Mouse (Mus musculus) midbrain, embryonic 14.5 days (tissue): ENCODE results near the gene Vmn2r86. TPM values are rescaled to one million over a fixed set of nuclear protein-coding genes. Genes with fewer than 3 reads are reported as not detected.
"Not testable (repeated sequence)": the region's sequence is repeated elsewhere in the genome, so short reads cannot be mapped to it uniquely, and the experiment has no call there.

Experiments used
- ATAC-seq: fragments of 200-750 bp; cut with Nextera tagmentation; 2 replicates; pipeline ENCODE4 v1.8.0; 2017; ENCODE audit warnings: moderate number of reproducible peaks, moderate library complexity; ENCODE audit not compliant: low FRiP score, low TSS enrichment
- DNase-seq: peaks from one replicate; pipeline ENCODE4 v3.0.0-alpha.2; 2015
- H3K27ac ChIP-seq: fragments of 300-500 bp; sonication (generic); replicated peaks from 2 replicates; pipeline ENCODE4 v1.5.1; 2014; ENCODE audit warnings: mild to moderate bottlenecking, low read depth, low read length, moderate library complexity
- H3K27me3 ChIP-seq: fragments of 300-500 bp; sonication (generic); 2 replicates; pipeline ENCODE4 v1.6.1; 2014; ENCODE audit warnings: low read length, control low read depth, mixed read lengths; ENCODE audit not compliant: control insufficient read depth, insufficient read depth
- H3K36me3 ChIP-seq: fragments of 300-500 bp; sonication (generic); 2 replicates; pipeline ENCODE4 v1.6.1; 2014; ENCODE audit warnings: low read length, control low read depth; ENCODE audit not compliant: control insufficient read depth, insufficient read depth
- H3K4me1 ChIP-seq: fragments of 300-500 bp; sonication (generic); 2 replicates; pipeline ENCODE4 v1.6.1; 2014; ENCODE audit warnings: mild to moderate bottlenecking, antibody characterized with exemption, low read length, control low read depth; ENCODE audit not compliant: control insufficient read depth, insufficient read depth
- H3K4me2 ChIP-seq: fragments of 300-500 bp; sonication (generic); 2 replicates; pipeline ENCODE4 v1.6.1; 2014; ENCODE audit warnings: mild to moderate bottlenecking, low read length, moderate library complexity
- H3K4me3 ChIP-seq: fragments of 300-500 bp; sonication (generic); replicated peaks from 2 replicates; pipeline ENCODE4 v1.5.1; 2014; ENCODE audit warnings: low read depth, low read length
- H3K9ac ChIP-seq: fragments of 300-500 bp; sonication (generic); replicated peaks from 2 replicates; pipeline ENCODE4 v1.6.1; 2014; ENCODE audit warnings: mild to moderate bottlenecking, low read length, moderate library complexity
- H3K9me3 ChIP-seq: fragments of 300-500 bp; sonication (generic); 2 replicates; pipeline ENCODE4 v1.6.1; 2016; ENCODE audit warnings: low read length, control low read depth, mixed read lengths; ENCODE audit not compliant: control insufficient read depth
- WGBS: fragments of 180-500 bp; shearing (Covaris S2); extraction: QIAGEN DNeasy Blood & Tissue Kit; methylation state at CpG from one replicate; pipeline ENCODE4 v1.1.7; 2014; 5-methylcytosine and 5-hydroxymethylcytosine counted together
- polyA plus RNA-seq: library from polyadenylated mRNA; unstranded; fragments of >200 nt; fragmentation: Nextera tagmentation; extraction: Ambion mirVana; gene quantifications from 2 replicates; pipeline ENCODE4 v1.2.1, GENCODE M21; 2014

Vmn2r86 gene
- polyA plus RNA-seq, 1 experiment from 2014 or later: 0.05 TPM

DNA sequence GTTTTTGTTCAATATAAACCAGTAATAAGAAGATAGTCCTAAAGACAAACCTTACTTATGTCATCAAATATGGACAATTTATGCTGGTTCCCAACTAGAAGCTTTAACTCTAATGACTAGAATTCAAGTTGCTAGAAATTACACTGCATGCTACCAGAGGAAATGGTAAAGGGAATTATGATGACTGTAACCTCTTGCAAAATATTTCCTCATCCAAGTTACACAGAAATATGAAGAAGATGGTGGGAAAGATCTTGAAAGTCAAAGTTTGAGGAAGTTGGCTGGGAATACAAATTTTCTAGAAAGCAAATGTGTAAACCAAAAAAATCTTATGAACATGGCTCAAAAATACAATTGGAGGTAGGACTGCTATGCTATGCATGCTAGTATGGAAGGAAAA is 39.5 kb downstream of the Vmn2r86 start:
- not testable (repeated sequence) for H3K36me3 ChIP-seq, H3K9me3 ChIP-seq, DNase-seq, H3K9ac ChIP-seq, H3K4me1 ChIP-seq, ATAC-seq, H3K27ac ChIP-seq, H3K27me3 ChIP-seq, H3K4me2 ChIP-seq, H3K4me3 ChIP-seq

DNA sequence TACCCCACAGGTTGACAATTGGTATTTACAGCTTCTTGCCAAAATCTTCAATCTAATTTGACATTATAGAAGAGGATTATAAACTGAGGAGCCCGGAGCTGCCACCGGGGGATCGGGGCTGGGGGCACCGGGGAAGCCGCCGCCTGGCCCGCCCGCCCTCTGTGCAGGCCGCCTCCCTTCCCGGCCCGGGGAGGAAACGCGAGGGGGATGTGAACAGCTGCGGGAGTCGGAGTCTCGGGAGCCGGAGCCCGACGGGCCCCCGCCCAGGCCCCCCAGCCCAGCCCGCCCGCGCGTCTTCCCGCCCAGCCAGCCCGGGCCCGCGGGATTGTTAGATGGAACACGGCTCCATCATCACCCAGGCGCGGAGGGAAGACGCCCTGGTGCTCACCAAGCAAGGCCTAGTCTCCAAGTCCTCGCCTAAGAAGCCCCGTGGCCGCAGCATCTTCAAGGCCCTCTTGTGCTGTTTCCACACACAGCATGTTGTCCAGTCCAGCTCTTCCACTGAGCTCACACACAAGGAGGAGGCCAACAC is 43.6 kb downstream of the Vmn2r86 start:
- ATAC-seq, H3K9ac ChIP-seq: not testable (repeated sequence)
- 79% methylated on average over 26 of the region's 35 CpGs for WGBS

DNA sequence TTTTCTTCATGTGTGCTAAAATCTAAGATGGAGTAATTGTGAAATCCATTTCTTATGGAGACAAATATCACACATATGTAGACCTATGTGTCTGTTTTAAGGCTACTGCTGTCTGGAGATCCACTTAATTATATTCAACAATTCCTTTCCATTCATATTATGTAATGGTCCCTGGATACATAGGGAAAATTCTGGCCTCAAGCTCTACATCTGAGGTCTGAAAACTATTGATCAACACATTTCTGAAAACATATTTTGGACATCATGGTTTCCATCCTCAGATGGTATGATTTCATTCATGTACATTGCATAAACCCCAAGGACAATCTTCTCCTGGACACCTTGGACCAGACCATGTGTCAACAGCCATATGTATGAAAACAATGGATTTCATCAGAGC is 61.6 kb downstream of the Vmn2r86 start, which contains the start of gene Vmn2r84:
TSS of gene Vmn2r84 (minus strand) at position 101 of the 400 bp plus-strand sequence.
- ATAC-seq: no peak
- H3K4me3 ChIP-seq: no peak within 1 kb of the TSS
- no peak within 1 kb of the TSS for H3K27ac ChIP-seq
- no peaks in the 10 kb centered on the region for H3K4me1 ChIP-seq
- no peak within 1 kb of the TSS for H3K4me2 ChIP-seq
- no peak within 1 kb of the TSS for H3K9ac ChIP-seq
- no peaks in the 10 kb centered on the region for H3K27me3 ChIP-seq
- DNase-seq: no peak
- no peaks in the 10 kb centered on the region for H3K9me3 ChIP-seq
- no peaks in the 10 kb centered on the region for H3K36me3 ChIP-seq

More for the DNA sequence above, 43.6 kb downstream of the Vmn2r86 start:
- H3K27me3 ChIP-seq, H3K27ac ChIP-seq, H3K4me1 ChIP-seq, DNase-seq, H3K36me3 ChIP-seq, H3K4me3 ChIP-seq, H3K4me2 ChIP-seq, H3K9me3 ChIP-seq: not testable (repeated sequence)

Other genes starting within 250 kb of the Vmn2r86 start
- gene Olfr827, start 241.6 kb downstream of the Vmn2r86 start, polyA plus RNA-seq: not detected in 2 replicates
- 2.6 and 6.9 TPM in 2 replicates for gene Neurod4, start 175.8 kb downstream of the Vmn2r86 start, polyA plus RNA-seq
- gene Tespa1, start 133.2 kb downstream of the Vmn2r86 start, polyA plus RNA-seq: 0.17 TPM in 1 of 2 replicates, not detected in the other
- 0.03 TPM in 1 of 2 replicates, not detected in the other for gene Vmn2r84, start 61.7 kb downstream of the Vmn2r86 start, polyA plus RNA-seq
- gene Vmn2r85, start 26.3 kb downstream of the Vmn2r86 start, polyA plus RNA-seq: 0.04 TPM in 1 of 2 replicates, not detected in the other
- gene Vmn2r87, start 41.3 kb upstream of the Vmn2r86 start, polyA plus RNA-seq: 0.28 TPM in 1 of 2 replicates, not detected in the other